ENCODE assay signal across 9 mouse cellular contexts in genomic region chr11:117478271-117479006, GRCm38 (mm10). TPM values are rescaled to one million over a fixed set of nuclear protein-coding genes. Genes with fewer than 3 reads are reported as not detected.
DNase-seq lines count a peak whose midpoint lies in the region; ATAC-seq lines count a peak whose summit lies in the region.
"Had no signal": no experiment of that assay in that cellular context is flagged by ENCODE, and none has a peak within 500 bp of the region (broad histone marks: within the 10 kb centered on the region; RNA-seq: fewer than 3 reads in every experiment).

No protein-coding gene starts in this region.

- H3K36me3 ChIP-seq in heart, embryonic 13.5 days = no peaks in the 10 kb centered on the region
- no peaks in the 10 kb centered on the region for H3K36me3 ChIP-seq in midbrain, embryonic 14.5 days (ENCODE audit: control insufficient read depth, insufficient read depth, low read length)
- H3K36me3 ChIP-seq: lung, embryonic 15.5 days had no signal

- H3K4me1 ChIP-seq in heart, embryonic 13.5 days = peaks cover 25% of the 10 kb centered on the region
- H3K4me1 ChIP-seq in midbrain, embryonic 14.5 days (ENCODE audit: control insufficient read depth, insufficient read depth, low read length) = peaks cover 48% of the 10 kb centered on the region

- no peak overlapping the region for H3K4me2 ChIP-seq in heart, embryonic 13.5 days
- peak overlapping the region; percentile 13 for H3K4me2 ChIP-seq in midbrain, embryonic 14.5 days (ENCODE audit: low read length)
- H3K4me2 ChIP-seq: lung, embryonic 15.5 days had no signal

- H3K9me3 ChIP-seq in heart, embryonic 13.5 days = peaks cover 5% of the 10 kb centered on the region; the same call in 1 of the 2 replicates
- H3K9me3 ChIP-seq in midbrain, embryonic 14.5 days (ENCODE audit: control insufficient read depth, low read length) = no peaks in the 10 kb centered on the region
- H3K9me3 ChIP-seq: lung, embryonic 15.5 days had no signal

- 68% methylated on average over 10 of the region's 10 CpGs for WGBS in heart, embryonic 13.5 days
- WGBS in midbrain, embryonic 14.5 days = 33% methylated on average over 10 of the region's 10 CpGs

- DNase-seq in kidney, postnatal 14 days = peak; percentile 12
- DNase-seq in kidney, adult 11 months = no peak
- peak; percentile 91 to 94 for DNase-seq in cerebellum, postnatal 10 days
- DNase-seq in midbrain, embryonic 14.5 days = peak; percentile 81
- no peak for DNase-seq in layer of hippocampus, adult 11-12 months (ENCODE audit: low spot score)
- DNase-seq in embryo, embryonic 10.5 days (ENCODE audit: low spot score) = no peak

- H3K9ac ChIP-seq in heart, embryonic 13.5 days = no peak overlapping the region
- no peak overlapping the region; the same call in 1 of the 2 replicates for H3K9ac ChIP-seq in midbrain, embryonic 14.5 days (replicated peaks; ENCODE audit: low read length)
- H3K9ac ChIP-seq: lung, embryonic 15.5 days had no signal

- ATAC-seq in heart, embryonic 13.5 days (ENCODE audit: extremely low read depth, insufficient number of reproducible peaks, low FRiP score, low TSS enrichment) = no peak
- no peak for ATAC-seq in midbrain, embryonic 14.5 days (ENCODE audit: low FRiP score, low TSS enrichment)
- no peak for ATAC-seq in megakaryocyte, adult 5-6 weeks (ENCODE audit: poor library complexity, severe bottlenecking)

- 0 out of 2 replicates have a peak overlapping the region, but pooled peaks have one; percentile 72 for H3K27ac ChIP-seq in heart, embryonic 13.5 days (replicated peaks)
- peak overlapping the region; percentile 91 for H3K27ac ChIP-seq in midbrain, embryonic 14.5 days (replicated peaks; ENCODE audit: low read depth, low read length)
- H3K27ac ChIP-seq: lung, embryonic 15.5 days had no signal

- H3K27me3 ChIP-seq in heart, embryonic 13.5 days (replicated peaks) = peaks cover 5% of the 10 kb centered on the region; the same call in 1 of the 2 replicates
- no peaks in the 10 kb centered on the region for H3K27me3 ChIP-seq in midbrain, embryonic 14.5 days (ENCODE audit: control insufficient read depth, insufficient read depth, low read length)

- H3K4me3 ChIP-seq in heart, embryonic 13.5 days = no peak overlapping the region
- H3K4me3 ChIP-seq in midbrain, embryonic 14.5 days (replicated peaks; ENCODE audit: low read depth, low read length) = no peak overlapping the region
- H3K4me3 ChIP-seq: lung, embryonic 15.5 days had no signal

RNA-seq across cellular contexts. Expression of gene Gm11733, which starts 5.7 kb away (rescaled TPM):
- not detected in 2 replicates for polyA plus RNA-seq in heart, embryonic 13.5 days (2015; fragmentation: Nextera tagmentation; extraction: Ambion mirVana)
- 0.12 TPM in 1 of 2 replicates, not detected in the other for polyA plus RNA-seq in midbrain, embryonic 14.5 days (2014; fragmentation: Nextera tagmentation; extraction: Ambion mirVana)
- not detected in 2 replicates for total RNA-seq in megakaryocyte, adult 5-6 weeks (2015)
- not detected in 2 replicates for total RNA-seq in megakaryocyte, adult 5-6 weeks (2017)

Comparison
In these comparisons a context has a peak if more than half of its experiments do, and no peak if none do; other contexts are left out.
1. DNase-seq: peak in kidney, postnatal 14 days (single experiment), cerebellum, postnatal 10 days (2 of 2) and midbrain, embryonic 14.5 days (single experiment); none in kidney, adult 11 months (single experiment), layer of hippocampus, adult 11-12 months (single experiment) and embryo, embryonic 10.5 days (single experiment).